Comparison of ENCODE assay signal across 18 mouse cellular contexts in the genomic region with DNA sequence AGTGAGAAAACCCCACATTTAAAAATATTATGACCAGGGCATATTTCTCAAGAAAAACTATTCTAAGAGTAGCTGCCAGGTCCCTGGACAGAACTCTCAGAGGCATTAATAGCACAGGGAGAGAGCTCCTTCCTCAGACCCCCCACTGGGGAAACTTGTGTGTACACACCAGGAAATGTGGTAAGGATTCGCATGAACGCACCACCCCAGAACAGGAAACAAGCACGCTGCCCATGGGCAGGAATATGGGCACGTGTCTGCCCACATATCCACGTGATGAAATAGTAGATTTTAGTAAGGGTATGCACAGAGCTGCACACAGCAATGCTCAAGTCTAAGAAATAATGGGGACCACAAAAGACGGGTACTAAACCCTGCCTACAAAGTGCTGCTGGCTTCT.
DNase-seq lines count a peak whose midpoint lies in the region; ATAC-seq lines count a peak whose summit lies in the region.
"Had no signal": no experiment of that assay in that cellular context is flagged by ENCODE, and none has a peak within 500 bp of the region (broad histone marks: within the 10 kb centered on the region; RNA-seq: fewer than 3 reads in every experiment).

No protein-coding gene starts in this region.

- H3K9me3 ChIP-seq in heart, embryonic 11.5 days (replicated peaks; ENCODE audit: control insufficient read depth, low read length): no peaks in the 10 kb centered on the region
- H3K9me3 ChIP-seq in heart, embryonic 16.5 days (replicated peaks; ENCODE audit: control insufficient read depth, low read length): no peaks in the 10 kb centered on the region
- H3K9me3 ChIP-seq: forebrain, embryonic 13.5 days; hindbrain, embryonic 10.5 days; liver, embryonic 15.5 days; midbrain, embryonic 15.5 days; stomach, embryonic 15.5 days had no signal

- WGBS in heart, embryonic 11.5 days (ENCODE audit: insufficient replicate concordance): 57% methylated on average over 6 of the region's 6 CpGs
- 36% methylated on average over 6 of the region's 6 CpGs for WGBS in heart, embryonic 16.5 days

- H3K27me3 ChIP-seq in heart, embryonic 11.5 days (ENCODE audit: control insufficient read depth, insufficient read depth, low read length): no peaks in the 10 kb centered on the region
- H3K27me3 ChIP-seq in heart, embryonic 16.5 days (ENCODE audit: control insufficient read depth, insufficient read depth, low read length): no peaks in the 10 kb centered on the region
- H3K27me3 ChIP-seq: forebrain, embryonic 13.5 days; liver, embryonic 15.5 days; midbrain, embryonic 15.5 days; stomach, embryonic 15.5 days had no signal

- no peak for ATAC-seq in heart, embryonic 11.5 days (replicated peaks; ENCODE audit: insufficient number of reproducible peaks, low FRiP score, low TSS enrichment)
- ATAC-seq in heart, embryonic 16.5 days (replicated peaks; ENCODE audit: extremely low read depth, insufficient read depth, low FRiP score): no peak
- ATAC-seq: forebrain, embryonic 13.5 days; midbrain, embryonic 15.5 days had no signal

- no peaks in the 10 kb centered on the region for H3K36me3 ChIP-seq in heart, embryonic 11.5 days (ENCODE audit: control insufficient read depth, insufficient read depth, low read length)
- no peaks in the 10 kb centered on the region for H3K36me3 ChIP-seq in heart, embryonic 16.5 days (ENCODE audit: control insufficient read depth, insufficient read depth)
- H3K36me3 ChIP-seq: hindbrain, embryonic 10.5 days; liver, embryonic 15.5 days; midbrain, embryonic 15.5 days; stomach, embryonic 15.5 days had no signal

- H3K4me3 ChIP-seq in heart, embryonic 11.5 days (ENCODE audit: low read depth, low read length): no peak overlapping the region
- H3K4me3 ChIP-seq in heart, embryonic 16.5 days (ENCODE audit: low read length): no peak overlapping the region
- H3K4me3 ChIP-seq: forebrain, embryonic 13.5 days; hindbrain, embryonic 10.5 days; left cerebral cortex, adult 2 months; liver, embryonic 15.5 days; midbrain, embryonic 15.5 days; stomach, embryonic 15.5 days had no signal

- peaks cover 73% of the 10 kb centered on the region for H3K4me1 ChIP-seq in heart, embryonic 11.5 days (ENCODE audit: control insufficient read depth, insufficient read depth, low read length)
- peaks cover 69% of the 10 kb centered on the region for H3K4me1 ChIP-seq in heart, embryonic 16.5 days (ENCODE audit: control insufficient read depth, insufficient read depth, low read length)
- H3K4me1 ChIP-seq: forebrain, embryonic 13.5 days; hindbrain, embryonic 10.5 days; liver, embryonic 15.5 days; midbrain, embryonic 15.5 days; stomach, embryonic 15.5 days had no signal

- H3K9ac ChIP-seq in heart, embryonic 11.5 days (ENCODE audit: low read depth, low read length): no peak overlapping the region
- H3K9ac ChIP-seq in heart, embryonic 16.5 days (ENCODE audit: low read length): 0 out of 2 replicates have a peak overlapping the region, but pooled peaks have one; percentile 25
- H3K9ac ChIP-seq: forebrain, embryonic 13.5 days; liver, embryonic 15.5 days; midbrain, embryonic 15.5 days; stomach, embryonic 15.5 days had no signal

- DNase-seq in heart, postnatal 4 days: no peak
- DNase-seq in lung, postnatal 25 days (ENCODE audit: low spot score): peak; percentile 4
- DNase-seq in lung, postnatal 4 days: no peak
- peak; percentile 67 to 71 for DNase-seq in spleen, postnatal 36 days (ENCODE audit: low spot score in 2 of 2)
- DNase-seq in adrenal gland, postnatal 36 days: no peak
- DNase-seq in embryo, embryonic 9.5 days (ENCODE audit: extremely low spot score): no peak
- DNase-seq: adrenal gland, postnatal 25 days; right cerebral cortex, postnatal 14 days; thymus, postnatal 14 days had no signal

- H3K27ac ChIP-seq in heart, embryonic 11.5 days (ENCODE audit: low read depth, low read length): peak overlapping the region; percentile 74
- H3K27ac ChIP-seq in heart, embryonic 16.5 days (ENCODE audit: low read length): peak overlapping the region; percentile 87
- H3K27ac ChIP-seq: forebrain, embryonic 13.5 days; hindbrain, embryonic 10.5 days; left cerebral cortex, adult 2 months; liver, embryonic 15.5 days; macrophage; midbrain, embryonic 15.5 days; stomach, embryonic 15.5 days had no signal

- H3K4me2 ChIP-seq in heart, embryonic 11.5 days: peak overlapping the region; percentile 50
- H3K4me2 ChIP-seq in heart, embryonic 16.5 days (ENCODE audit: low read depth, low read length): peak overlapping the region; percentile 55
- H3K4me2 ChIP-seq: forebrain, embryonic 13.5 days; liver, embryonic 15.5 days; midbrain, embryonic 15.5 days; stomach, embryonic 15.5 days had no signal

Comparison
In these comparisons a context has a peak if more than half of its experiments do, and no peak if none do; other contexts are left out.
1. DNase-seq: peak in lung, postnatal 25 days (single experiment) and spleen, postnatal 36 days (2 of 2); none in heart, postnatal 4 days (single experiment), lung, postnatal 4 days (0 of 2), adrenal gland, postnatal 36 days (0 of 2) and embryo, embryonic 9.5 days (single experiment).